Mouse (Mus musculus): Measurements from ENCODE around the gene Nfat5.
A peak's percentile ranks its signal among the peaks of the same experiment; 100 is the strongest.

Nfat5 gene

GRCm38 (mm10) chr8:107397665-107398064 is 104.4 kb downstream of the Nfat5 start:
- no peak for DNase-seq (ENCODE audit: low spot score)

GRCm38 (mm10) chr8:107399495-107399894 is 106.2 kb downstream of the Nfat5 start:
- DNase-seq (ENCODE audit: low spot score) = no peak

- DNase-seq (ENCODE audit: low spot score) = no peak
These were observed 108.6 kb downstream of the Nfat5 start for GRCm38 (mm10) chr8:107401866-107402265.

- peak; percentile 78 for DNase-seq (ENCODE audit: low spot score)
These were observed 109.9 kb downstream of the Nfat5 start, which contains the start of gene Nqo1 for GRCm38 (mm10) chr8:107403038-107403781. Gene Nqo1, minus strand, starts transcription at chr8:107403206.

GRCm38 (mm10) chr8:107404057-107404456 is 110.8 kb downstream of the Nfat5 start:
- DNase-seq (ENCODE audit: low spot score) = no peak

- DNase-seq (ENCODE audit: low spot score) = no peak
These were observed 112.7 kb downstream of the Nfat5 start for GRCm38 (mm10) chr8:107405935-107406334.

GRCm38 (mm10) chr8:107411391-107411790 is 118.1 kb downstream of the Nfat5 start:
- peak; percentile 34 for DNase-seq (ENCODE audit: low spot score)

GRCm38 (mm10) chr8:107412552-107412951 is 119.3 kb downstream of the Nfat5 start:
- no peak for DNase-seq (ENCODE audit: low spot score)

- DNase-seq (ENCODE audit: low spot score) = no peak
These were observed 120.6 kb downstream of the Nfat5 start for GRCm38 (mm10) chr8:107413881-107414280.

- DNase-seq (ENCODE audit: low spot score) = no peak
These were observed 123.7 kb downstream of the Nfat5 start for GRCm38 (mm10) chr8:107417001-107417400.

GRCm38 (mm10) chr8:107424176-107424575 is 130.9 kb downstream of the Nfat5 start:
- DNase-seq (ENCODE audit: low spot score) = no peak

- peak; percentile 95 for DNase-seq (ENCODE audit: low spot score)
These were observed 131.4 kb downstream of the Nfat5 start, which contains the start of gene Nob1 for GRCm38 (mm10) chr8:107424597-107425229. Gene Nob1, minus strand, starts transcription at chr8:107425051.

- no peak for DNase-seq (ENCODE audit: low spot score)
These were observed 131.9 kb downstream of the Nfat5 start for GRCm38 (mm10) chr8:107425230-107425597.
